Mouse (Mus musculus) forebrain, embryonic 13.5 days (tissue): ENCODE measurements at regions not wholly inside any gene's neighbourhood (a gene's known extent, or its start where the extent isn't known, plus 50 kb on each side); places are given as distances from the start of the nearest gene placed in this dataset.

ENCODE experiments used
- ATAC-seq: fragments of 200-750 bp; cut with Nextera tagmentation; 2 replicates; pipeline ENCODE4 v1.8.0; 2017
- H3K27ac ChIP-seq: fragments of 300-500 bp; sonication (generic); 2 replicates; pipeline ENCODE4 v1.5.1; 2015; ENCODE audit warnings: inconsistent platforms, mild to moderate bottlenecking, moderate library complexity
- H3K27me3 ChIP-seq: fragments of 300-500 bp; sonication (generic); 2 replicates; pipeline ENCODE4 v1.6.1; 2015; ENCODE audit warnings: mild to moderate bottlenecking, inconsistent platforms
- H3K36me3 ChIP-seq: fragments of 300-500 bp; sonication (generic); 2 replicates; pipeline ENCODE4 v1.6.1; 2015; ENCODE audit warnings: mild to moderate bottlenecking, inconsistent platforms; ENCODE audit not compliant: poor library complexity, severe bottlenecking
- H3K4me1 ChIP-seq: fragments of 300-500 bp; sonication (generic); 2 replicates; pipeline ENCODE4 v1.6.1; 2015; ENCODE audit warnings: inconsistent platforms
- H3K4me2 ChIP-seq: fragments of 300-500 bp; sonication (generic); 2 replicates; pipeline ENCODE4 v1.6.1; 2015; ENCODE audit warnings: inconsistent platforms, mild to moderate bottlenecking, moderate library complexity
- H3K4me3 ChIP-seq: fragments of 300-500 bp; sonication (generic); 2 replicates; pipeline ENCODE4 v1.5.1; 2015; ENCODE audit warnings: mild to moderate bottlenecking, inconsistent platforms
- H3K9ac ChIP-seq: fragments of 300-500 bp; sonication (generic); 2 replicates; pipeline ENCODE4 v1.6.1; 2015; ENCODE audit warnings: mild to moderate bottlenecking, inconsistent platforms
- H3K9me3 ChIP-seq: fragments of 300-500 bp; sonication (generic); replicated peaks from 2 replicates; pipeline ENCODE4 v1.6.1; 2016; ENCODE audit warnings: inconsistent platforms
- whole genome bisulfite sequencing: fragments of 180-500 bp; shearing (Covaris S2); methylation state at CpG from one replicate; pipeline ENCODE4 v1.1.7; 2015; 5-methylcytosine and 5-hydroxymethylcytosine counted together

- no peak for ATAC-seq
- no peak overlapping the region for H3K4me2 ChIP-seq
- H3K9ac ChIP-seq = no peak overlapping the region
- 75% methylated on average over 2 of the region's 2 CpGs for WGBS
- H3K36me3 ChIP-seq = no peaks in the 10 kb centered on the region
- no peak overlapping the region for H3K4me3 ChIP-seq
- H3K27ac ChIP-seq = no peak overlapping the region
- no peaks in the 10 kb centered on the region for H3K9me3 ChIP-seq
- H3K4me1 ChIP-seq = no peaks in the 10 kb centered on the region
- H3K27me3 ChIP-seq = no peaks in the 10 kb centered on the region
Observed at GRCm38 (mm10) chr15:62179801-62180200, 1257.0 kb upstream of the A1bg start.

- WGBS = 95% methylated on average over 6 of the region's 6 CpGs
- Histone ChIP-seq H3K9me3 (no peaks in the 10 kb centered on the region), H3K27me3 (no peaks in the 10 kb centered on the region), H3K4me2 (no peak overlapping the region), H3K4me1 (no peaks in the 10 kb centered on the region), H3K27ac (no peak overlapping the region), H3K4me3 (no peak overlapping the region), H3K9ac (no peak overlapping the region), H3K36me3 (no peaks in the 10 kb centered on the region)
- no peak for ATAC-seq
Observed at GRCm38 (mm10) chr15:62178568-62178967, 1255.8 kb upstream of the A1bg start.

- H3K4me1 ChIP-seq = no peaks in the 10 kb centered on the region
- no peaks in the 10 kb centered on the region for H3K9me3 ChIP-seq
- no peak overlapping the region for H3K4me3 ChIP-seq
- H3K4me2 ChIP-seq = no peak overlapping the region
- WGBS = 85% methylated on average over 9 of the region's 9 CpGs
- ATAC-seq = no peak
- H3K27me3 ChIP-seq = no peaks in the 10 kb centered on the region
- no peak overlapping the region for H3K27ac ChIP-seq
- H3K9ac ChIP-seq = no peak overlapping the region
- H3K36me3 ChIP-seq = no peaks in the 10 kb centered on the region
Observed at GRCm38 (mm10) chr15:62177768-62178410, 1255.1 kb upstream of the A1bg start.

GRCm38 (mm10) chr15:62176076-62176475, 1253.3 kb upstream of the A1bg start:
- Histone ChIP-seq H3K4me2 (no peak overlapping the region), H3K9me3 (no peaks in the 10 kb centered on the region), H3K4me1 (no peaks in the 10 kb centered on the region), H3K9ac (no peak overlapping the region), H3K4me3 (no peak overlapping the region), H3K27ac (no peak overlapping the region), H3K36me3 (no peaks in the 10 kb centered on the region), H3K27me3 (no peaks in the 10 kb centered on the region)
- ATAC-seq = no peak
- 42% methylated on average over 2 of the region's 2 CpGs for WGBS

GRCm38 (mm10) chr15:62173633-62174543, 1251.1 kb upstream of the A1bg start:
- H3K27me3 ChIP-seq = no peaks in the 10 kb centered on the region
- H3K27ac ChIP-seq = no peak overlapping the region
- H3K4me3 ChIP-seq = no peak overlapping the region
- WGBS = 94% methylated on average over 10 of the region's 10 CpGs
- ATAC-seq = no peak
- H3K4me2 ChIP-seq = no peak overlapping the region
- no peaks in the 10 kb centered on the region for H3K4me1 ChIP-seq
- no peaks in the 10 kb centered on the region for H3K9me3 ChIP-seq
- H3K9ac ChIP-seq = no peak overlapping the region
- no peaks in the 10 kb centered on the region for H3K36me3 ChIP-seq

GRCm38 (mm10) chr15:62171632-62172031, 1248.8 kb upstream of the A1bg start:
- WGBS = 82% methylated on average over 7 of the region's 7 CpGs
- H3K9ac ChIP-seq = no peak overlapping the region
- no peak overlapping the region for H3K4me2 ChIP-seq
- no peaks in the 10 kb centered on the region for H3K36me3 ChIP-seq
- no peak for ATAC-seq
- H3K9me3 ChIP-seq = no peaks in the 10 kb centered on the region
- no peak overlapping the region for H3K4me3 ChIP-seq
- H3K27ac ChIP-seq = no peak overlapping the region
- H3K4me1 ChIP-seq = no peaks in the 10 kb centered on the region
- H3K27me3 ChIP-seq = no peaks in the 10 kb centered on the region

GRCm38 (mm10) chr15:62171167-62171566, 1248.4 kb upstream of the A1bg start:
- H3K9me3 ChIP-seq = no peaks in the 10 kb centered on the region
- no peak overlapping the region for H3K4me3 ChIP-seq
- H3K9ac ChIP-seq = no peak overlapping the region
- no peak for ATAC-seq
- H3K36me3 ChIP-seq = no peaks in the 10 kb centered on the region
- H3K27me3 ChIP-seq = no peaks in the 10 kb centered on the region
- no peaks in the 10 kb centered on the region for H3K4me1 ChIP-seq
- 62% methylated on average over 2 of the region's 2 CpGs for WGBS
- no peak overlapping the region for H3K27ac ChIP-seq
- no peak overlapping the region for H3K4me2 ChIP-seq

- WGBS = 98% methylated on average over 4 of the region's 4 CpGs
- Histone ChIP-seq H3K4me2 (no peak overlapping the region), H3K4me1 (no peaks in the 10 kb centered on the region), H3K9me3 (no peaks in the 10 kb centered on the region), H3K4me3 (no peak overlapping the region), H3K27ac (no peak overlapping the region), H3K27me3 (no peaks in the 10 kb centered on the region), H3K36me3 (no peaks in the 10 kb centered on the region), H3K9ac (no peak overlapping the region)
- no peak for ATAC-seq
Observed at GRCm38 (mm10) chr15:62170337-62170736, 1247.5 kb upstream of the A1bg start.

- H3K4me1 ChIP-seq = no peaks in the 10 kb centered on the region
- no peak overlapping the region for H3K4me2 ChIP-seq
- H3K27me3 ChIP-seq = no peaks in the 10 kb centered on the region
- no peak overlapping the region for H3K27ac ChIP-seq
- ATAC-seq = no peak
- WGBS = 91% methylated on average over 3 of the region's 3 CpGs
- no peaks in the 10 kb centered on the region for H3K9me3 ChIP-seq
- no peak overlapping the region for H3K9ac ChIP-seq
- H3K36me3 ChIP-seq = no peaks in the 10 kb centered on the region
- no peak overlapping the region for H3K4me3 ChIP-seq
Observed at GRCm38 (mm10) chr15:62169591-62170019, 1246.8 kb upstream of the A1bg start.

GRCm38 (mm10) chr15:62168958-62169590, 1246.3 kb upstream of the A1bg start:
- H3K4me1 ChIP-seq = no peaks in the 10 kb centered on the region
- 94% methylated on average over 8 of the region's 8 CpGs for WGBS
- no peak overlapping the region for H3K4me2 ChIP-seq
- H3K9me3 ChIP-seq = no peaks in the 10 kb centered on the region
- H3K27me3 ChIP-seq = no peaks in the 10 kb centered on the region
- H3K4me3 ChIP-seq = no peak overlapping the region
- no peaks in the 10 kb centered on the region for H3K36me3 ChIP-seq
- no peak for ATAC-seq
- H3K27ac ChIP-seq = no peak overlapping the region
- H3K9ac ChIP-seq = no peak overlapping the region

- Histone ChIP-seq H3K36me3 (no peaks in the 10 kb centered on the region), H3K27me3 (no peaks in the 10 kb centered on the region), H3K4me1 (no peaks in the 10 kb centered on the region), H3K4me2 (no peak overlapping the region), H3K9ac (no peak overlapping the region), H3K27ac (no peak overlapping the region), H3K9me3 (no peaks in the 10 kb centered on the region), H3K4me3 (no peak overlapping the region)
- ATAC-seq = no peak
- WGBS = 100% methylated on average over 2 of the region's 2 CpGs
Observed at GRCm38 (mm10) chr15:62168522-62168921, 1245.7 kb upstream of the A1bg start.

GRCm38 (mm10) chr15:62166786-62167185, 1244.0 kb upstream of the A1bg start:
- Histone ChIP-seq H3K4me1 (no peaks in the 10 kb centered on the region), H3K27ac (no peak overlapping the region), H3K27me3 (no peaks in the 10 kb centered on the region), H3K9ac (no peak overlapping the region), H3K36me3 (no peaks in the 10 kb centered on the region), H3K4me3 (no peak overlapping the region), H3K9me3 (no peaks in the 10 kb centered on the region), H3K4me2 (no peak overlapping the region)
- no peak for ATAC-seq
- WGBS = 96% methylated on average over 5 of the region's 5 CpGs
